Mouse (Mus musculus) cerebellum, adult 18-20 months (tissue): Measurements from ENCODE around the gene Ccl26.
A peak's percentile ranks its signal among the peaks of the same experiment; 100 is the strongest.

Experiments used
- DNase-seq, 2 experiments: peaks; one replicate each; pipeline ENCODE4 v3.0.0; 2021

Ccl26 gene

DNA sequence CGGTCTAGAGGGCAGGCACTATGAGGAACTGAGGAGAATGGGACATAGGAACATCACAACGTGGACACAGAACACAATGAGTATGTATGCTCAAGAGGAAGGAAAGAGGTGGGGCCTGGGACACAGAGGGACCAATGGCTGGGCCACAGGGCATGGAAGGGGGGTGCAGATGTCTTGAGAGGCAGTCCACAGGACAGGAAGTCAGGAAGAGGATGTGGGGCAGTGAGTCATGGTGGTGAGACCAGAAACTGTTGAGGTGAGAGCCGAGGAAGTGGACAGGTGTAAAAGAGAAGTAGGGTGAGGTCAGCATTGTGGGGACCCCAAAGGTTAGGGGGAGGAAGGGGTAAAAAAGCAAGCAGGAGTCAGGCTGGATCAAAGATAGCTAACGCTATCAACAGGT, 26.0 kb downstream of the Ccl26 start:
- no peak for DNase-seq

DNA sequence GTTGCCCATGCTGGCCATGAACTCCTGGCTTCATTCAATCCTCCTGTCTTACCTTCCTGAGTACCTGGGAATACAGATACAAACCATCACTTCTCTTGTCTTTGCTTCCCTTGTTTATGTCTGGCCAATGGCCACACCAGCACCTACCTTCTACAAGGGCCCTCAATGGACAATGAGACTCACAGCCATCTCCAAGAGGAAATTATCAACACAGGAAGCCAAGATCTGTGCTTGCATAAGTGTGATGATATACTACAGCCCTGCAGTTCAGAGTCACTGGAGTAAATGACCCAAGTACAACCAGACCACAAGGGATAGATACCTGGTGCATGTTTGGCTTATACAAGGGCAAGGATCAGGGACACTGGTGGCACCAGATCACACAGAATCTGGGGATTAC, 27.5 kb downstream of the Ccl26 start:
- no peak for DNase-seq

DNA sequence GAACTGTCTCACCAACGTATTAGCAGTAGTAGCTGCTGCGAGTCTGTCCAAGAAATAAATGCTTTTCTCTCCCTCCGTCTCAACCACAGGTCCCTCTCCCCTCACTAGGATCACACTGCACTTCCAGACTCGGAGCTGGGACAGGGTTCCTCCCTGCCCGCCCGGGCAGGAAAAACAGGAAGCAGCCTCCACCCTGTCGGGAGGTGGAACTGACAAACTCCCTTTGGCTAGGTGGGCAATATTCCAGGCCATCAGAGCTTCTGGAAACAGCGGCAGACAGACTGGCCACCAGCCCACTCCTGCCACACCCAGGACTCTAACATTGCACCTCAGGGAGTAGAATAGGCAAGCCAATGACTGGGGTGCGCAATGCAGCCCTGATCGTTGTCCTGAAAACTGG, 29.9 kb downstream of the Ccl26 start:
- no peak for DNase-seq

- peak; percentile 54 to 56 for DNase-seq
Measured at GRCm38 (mm10) chr5:135531306-135531845, 32.0 kb downstream of the Ccl26 start.

DNA sequence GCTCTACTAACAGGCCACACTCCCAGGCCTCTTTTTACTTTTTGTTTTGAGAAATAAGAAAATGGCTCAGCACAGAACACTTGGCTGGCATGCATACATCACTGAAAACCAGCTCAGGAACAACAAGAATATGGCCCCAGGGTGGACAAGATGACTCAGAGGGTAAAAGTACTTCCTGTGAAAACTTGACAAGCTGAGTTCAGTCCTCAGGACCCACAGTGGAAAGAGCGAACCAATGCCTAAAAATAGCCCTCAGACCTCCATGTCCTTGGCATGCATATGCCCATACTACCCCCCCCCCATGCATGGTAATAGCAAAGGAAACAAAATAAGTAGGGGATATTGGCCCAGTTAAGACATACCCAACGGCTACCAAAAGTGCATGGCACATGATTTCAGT, 33.4 kb downstream of the Ccl26 start:
- DNase-seq = no peak

- no peak for DNase-seq
Measured at GRCm38 (mm10) chr5:135529310-135529709, 34.1 kb downstream of the Ccl26 start.

GRCm38 (mm10) chr5:135527986-135528385, 35.4 kb downstream of the Ccl26 start:
- no peak for DNase-seq

DNA sequence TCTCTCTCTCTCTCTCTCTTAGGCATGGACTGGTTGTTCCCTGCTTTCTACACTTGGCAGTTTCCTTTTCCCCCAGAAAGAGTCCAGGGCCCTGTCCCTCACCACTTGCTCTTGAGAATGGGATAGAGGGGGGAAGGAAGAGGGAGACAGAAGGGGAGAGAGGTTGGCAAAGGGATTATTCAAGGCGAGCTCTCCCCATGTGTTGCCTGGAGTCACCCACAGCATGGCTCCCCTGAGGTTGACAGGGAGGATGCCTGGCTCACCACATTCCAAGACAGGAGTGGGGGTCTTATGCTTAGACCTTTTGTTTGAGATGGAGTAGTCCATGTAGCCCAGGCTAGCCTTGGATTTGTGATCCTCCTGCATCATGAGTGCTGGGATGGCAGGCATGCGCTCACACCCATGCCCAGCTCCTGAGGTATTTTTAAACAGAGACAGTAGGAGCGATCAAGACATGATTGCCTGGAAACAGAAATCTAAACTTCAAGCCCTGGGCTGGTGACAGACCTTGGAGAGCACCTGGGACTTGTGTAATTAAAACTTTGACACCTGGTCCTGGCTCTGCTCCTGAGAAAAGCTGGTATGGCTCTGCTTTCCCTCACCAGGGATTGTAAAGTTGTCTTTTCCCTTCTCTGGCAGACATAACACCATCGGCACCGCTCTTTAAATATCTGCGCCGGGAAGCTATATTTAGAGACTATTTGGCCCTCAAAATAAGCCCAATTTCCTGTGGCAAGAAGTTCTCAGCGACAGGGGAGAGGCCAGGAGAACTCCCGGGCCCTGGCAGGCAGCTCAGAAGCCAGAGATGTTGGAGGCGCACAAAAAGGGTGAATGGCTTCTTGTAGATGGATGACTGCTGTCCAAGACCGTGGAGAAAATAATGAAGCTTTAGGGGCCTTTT, 38.5 kb downstream of the Ccl26 start:
- no peak for DNase-seq

DNA sequence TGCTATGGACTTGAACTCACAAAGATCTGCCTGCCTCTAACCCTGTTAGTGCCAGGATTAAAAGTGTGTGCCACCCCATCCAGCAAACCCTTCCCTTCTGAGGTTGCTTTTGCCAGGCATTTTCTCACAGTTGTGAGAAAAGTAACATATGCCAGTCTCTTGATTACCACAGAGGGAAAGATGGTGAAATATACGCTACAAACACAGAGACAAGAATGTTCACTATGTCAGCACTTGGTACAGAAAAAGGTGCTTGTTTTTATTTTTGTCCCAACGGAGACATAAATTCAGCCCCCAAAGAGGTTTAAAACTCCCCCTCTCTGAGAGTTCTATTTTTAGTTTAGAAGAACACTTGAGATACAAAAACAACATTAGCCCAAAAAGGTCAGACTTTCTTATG, 39.3 kb downstream of the Ccl26 start:
- no peak for DNase-seq

GRCm38 (mm10) chr5:135522111-135522722, 41.2 kb downstream of the Ccl26 start:
- no peak for DNase-seq

DNA sequence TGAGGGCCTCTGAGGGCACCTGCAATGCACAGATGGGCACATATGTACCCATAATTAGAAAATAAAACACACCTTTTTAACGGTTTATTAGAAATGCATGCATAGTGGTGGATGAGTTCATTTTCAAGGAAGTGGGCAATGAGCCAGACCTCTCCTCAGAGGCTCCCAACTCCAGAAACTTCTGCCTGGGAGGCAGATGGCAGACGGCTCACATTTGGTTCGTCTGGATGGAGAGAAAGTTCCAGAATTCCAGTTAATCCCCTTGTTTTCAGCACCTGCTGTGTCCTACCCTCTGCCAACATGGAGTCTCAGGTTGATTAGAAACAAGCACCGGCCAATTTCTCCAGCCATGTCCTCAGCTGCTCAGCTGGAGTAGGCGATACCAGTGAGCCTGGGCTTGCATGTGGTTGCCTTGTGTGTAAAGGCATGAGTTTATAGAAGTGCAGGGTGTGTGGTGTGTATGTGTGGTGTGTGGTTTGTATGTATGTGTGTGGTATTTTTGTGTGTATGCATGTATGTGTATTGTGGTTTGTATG, 46.0 kb downstream of the Ccl26 start:
- peak in 1 of 2 experiments; percentile 7 for DNase-seq

- no peak for DNase-seq
Measured at GRCm38 (mm10) chr5:135513131-135513530, 50.2 kb downstream of the Ccl26 start.

DNA sequence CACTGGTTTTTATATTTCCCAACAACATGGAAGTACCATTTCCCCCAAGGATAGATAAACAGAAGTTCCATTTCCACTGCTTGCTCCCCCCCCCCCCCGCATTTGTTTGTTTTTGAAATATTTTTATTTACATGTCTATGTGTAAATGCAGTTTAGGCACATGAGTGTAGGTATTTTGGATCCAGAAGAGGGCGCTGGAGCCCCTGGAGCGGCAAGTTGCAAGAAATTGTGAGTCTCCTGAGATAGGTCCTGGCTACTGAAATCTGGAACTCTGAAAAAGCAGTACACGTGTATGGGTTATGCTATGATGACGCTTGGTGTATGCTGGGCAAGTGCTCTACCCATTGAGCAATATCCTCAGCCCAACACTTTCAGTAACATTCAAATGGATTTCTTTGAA, 52.3 kb downstream of the Ccl26 start:
- DNase-seq = no peak
